Mouse (Mus musculus) large intestine, adult 2 months (tissue): ENCODE data around the gene Hist1h2bf. TPM values are rescaled to one million over a fixed set of nuclear protein-coding genes. Genes with fewer than 3 reads are reported as not detected.
"Not testable (repeated sequence)": the region's sequence is repeated elsewhere in the genome, so short reads cannot be mapped to it uniquely, and the experiment has no call there.

Source experiments
- DNase-seq: peaks from one replicate; pipeline ENCODE4 v3.0.0-alpha.2; 2012; ENCODE audit warnings: low read depth, low spot score
- WGBS: fragments of 180-500 bp; shearing (Covaris S2); methylation state at CpG from one replicate; pipeline ENCODE4 v1.1.7; 2018; 5-methylcytosine and 5-hydroxymethylcytosine counted together
- polyA plus RNA-seq: library from polyadenylated mRNA; depleted of rRNA; stranded (reverse); fragments of >200 nt; gene quantifications from 2 replicates; pipeline ENCODE4 v1.2.3, GENCODE M21; 2012

Hist1h2bf gene
- polyA plus RNA-seq, 1 experiment, result 9.1 TPM

DNA sequence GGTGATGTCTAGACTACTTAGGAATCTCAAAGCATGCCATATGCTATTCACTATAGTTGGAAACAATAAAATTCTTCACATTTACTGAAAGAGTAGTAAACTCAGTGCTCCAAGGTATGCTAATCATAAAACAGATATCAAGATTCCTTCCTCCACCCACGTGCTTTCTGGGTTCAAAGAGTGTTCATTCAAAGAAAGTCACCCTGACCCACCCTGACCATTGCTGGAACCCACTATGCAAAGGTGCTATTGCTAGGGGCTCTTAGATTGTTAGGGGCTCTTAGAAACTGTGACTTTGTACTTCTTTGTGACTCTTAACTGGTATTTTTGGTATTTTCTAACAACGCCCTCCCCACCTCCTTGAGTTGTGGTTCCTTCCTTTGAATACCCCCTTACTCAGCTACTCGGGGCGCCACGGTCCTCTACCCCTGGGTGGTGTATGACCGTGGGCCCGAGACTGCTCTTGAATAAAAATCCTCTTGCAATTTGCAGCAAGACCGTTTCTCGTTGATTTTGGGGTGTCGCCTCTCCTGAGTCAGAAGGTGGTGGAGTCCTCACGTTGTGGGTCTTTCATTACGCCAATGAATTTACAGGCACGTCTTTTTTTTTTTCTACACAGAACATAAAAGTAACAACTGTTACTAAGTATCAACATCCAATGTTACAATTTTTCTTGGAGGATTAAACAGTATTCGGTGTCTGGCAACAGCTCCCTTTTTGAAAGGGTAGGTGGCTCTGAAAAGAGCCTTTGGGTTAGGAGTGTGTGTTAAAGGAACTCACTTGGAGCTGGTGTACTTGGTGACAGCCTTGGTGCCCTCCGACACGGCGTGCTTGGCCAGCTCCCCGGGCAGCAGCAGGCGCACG, 730 bp downstream of the Hist1h2bf start:
- not testable (repeated sequence) for DNase-seq

DNA sequence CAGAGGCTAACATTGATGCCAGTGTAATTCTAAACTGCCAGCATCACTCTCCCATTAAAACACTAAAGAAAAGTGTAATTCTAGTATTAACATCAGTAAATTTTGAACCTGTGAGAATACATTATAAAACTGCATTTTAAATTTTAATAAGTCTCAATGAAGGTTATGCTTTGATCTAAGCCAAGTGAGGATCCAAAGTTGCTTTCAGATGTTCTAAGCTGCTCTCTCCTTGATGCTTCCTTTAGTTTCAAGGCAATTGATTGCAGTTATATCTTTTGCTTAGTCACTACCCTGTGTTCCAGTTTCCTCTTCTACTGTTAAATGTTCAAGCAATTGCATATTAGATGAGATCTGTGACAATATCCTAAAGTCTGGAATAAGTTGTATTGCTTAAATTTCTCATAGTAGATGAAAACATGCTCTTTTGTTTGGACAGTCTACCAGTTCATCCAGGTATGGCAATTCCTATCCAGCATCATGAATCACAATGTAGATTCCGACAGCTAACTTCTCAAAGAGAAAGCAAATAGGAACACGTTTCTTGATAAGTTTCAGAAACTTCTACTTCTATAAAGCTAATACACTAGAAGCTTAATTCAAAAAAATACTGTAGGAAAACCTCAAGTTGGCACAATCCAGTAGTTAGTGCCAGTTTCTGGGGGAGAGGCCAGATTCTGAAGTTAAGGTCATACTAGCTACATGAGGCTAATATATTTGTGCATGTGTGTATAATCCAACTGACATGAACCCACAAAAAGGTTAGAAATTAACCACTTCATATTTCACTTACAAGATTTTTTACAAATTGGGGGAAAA, 1.6 kb downstream of the Hist1h2bf start:
- DNase-seq, result no peak
- WGBS, result 18% methylated on average over 2 of the region's 2 CpGs

More for the DNA sequence above, 730 bp downstream of the Hist1h2bf start:
- WGBS, result 8% methylated on average over 20 of the region's 20 CpGs

DNA sequence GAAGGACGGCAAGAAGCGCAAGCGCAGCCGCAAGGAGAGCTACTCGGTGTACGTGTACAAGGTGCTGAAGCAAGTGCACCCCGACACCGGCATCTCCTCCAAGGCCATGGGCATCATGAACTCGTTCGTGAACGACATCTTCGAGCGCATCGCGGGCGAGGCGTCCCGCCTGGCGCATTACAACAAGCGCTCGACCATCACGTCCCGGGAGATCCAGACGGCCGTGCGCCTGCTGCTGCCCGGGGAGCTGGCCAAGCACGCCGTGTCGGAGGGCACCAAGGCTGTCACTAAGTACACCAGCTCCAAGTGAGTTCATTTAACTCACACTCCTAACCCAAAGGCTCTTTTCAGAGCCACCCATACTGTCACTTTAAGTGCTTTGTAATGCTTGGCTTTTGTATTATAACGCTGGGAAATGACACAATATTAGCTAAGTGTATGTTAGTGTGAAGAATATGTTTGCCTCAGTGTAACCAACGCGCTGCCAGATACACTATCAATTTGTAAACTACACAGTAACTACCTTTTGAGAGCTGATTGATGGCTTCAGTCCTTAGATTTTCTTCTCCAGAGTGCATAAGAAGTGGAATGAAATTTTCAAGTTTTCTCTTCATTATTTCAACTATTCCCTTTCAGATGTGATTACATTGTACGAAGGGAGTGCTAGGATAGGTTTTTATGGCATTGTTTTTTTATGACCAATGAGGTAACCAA, 2.3 kb downstream of the Hist1h2bf start:
- under 1% methylated on average over 15 of the region's 34 CpGs for WGBS
- not testable (repeated sequence) for DNase-seq

DNA sequence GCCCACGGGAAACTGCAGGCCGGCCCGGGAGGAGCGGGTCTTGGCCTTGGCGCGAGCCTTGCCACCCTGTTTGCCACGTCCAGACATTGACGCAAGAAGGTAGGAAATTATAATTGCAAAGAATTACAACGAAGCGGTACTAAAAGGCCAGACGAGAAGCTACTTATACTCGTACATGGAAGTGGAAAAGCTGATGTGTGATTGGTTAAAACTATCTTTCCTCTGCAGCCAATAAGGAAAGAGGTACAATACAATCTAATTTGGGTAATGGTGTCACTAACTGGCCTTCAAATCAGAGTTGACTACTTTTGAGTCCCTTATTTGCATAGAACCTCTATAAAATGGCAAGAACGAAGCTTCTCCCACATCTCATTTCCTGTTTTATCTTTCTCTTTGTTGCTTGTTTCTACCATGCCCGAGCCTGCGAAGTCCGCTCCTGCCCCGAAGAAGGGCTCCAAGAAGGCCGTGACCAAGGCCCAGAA, 2.9 kb downstream of the Hist1h2bf start, which contains the start of the genes Hist1h2ae and Hist1h2bg:
TSS of gene Hist1h2ae (minus strand) at position 199 of the 482 bp plus-strand sequence.
TSS of gene Hist1h2bg (plus strand) at position 375 of the 482 bp plus-strand sequence.
- DNase-seq, result no peak

DNA sequence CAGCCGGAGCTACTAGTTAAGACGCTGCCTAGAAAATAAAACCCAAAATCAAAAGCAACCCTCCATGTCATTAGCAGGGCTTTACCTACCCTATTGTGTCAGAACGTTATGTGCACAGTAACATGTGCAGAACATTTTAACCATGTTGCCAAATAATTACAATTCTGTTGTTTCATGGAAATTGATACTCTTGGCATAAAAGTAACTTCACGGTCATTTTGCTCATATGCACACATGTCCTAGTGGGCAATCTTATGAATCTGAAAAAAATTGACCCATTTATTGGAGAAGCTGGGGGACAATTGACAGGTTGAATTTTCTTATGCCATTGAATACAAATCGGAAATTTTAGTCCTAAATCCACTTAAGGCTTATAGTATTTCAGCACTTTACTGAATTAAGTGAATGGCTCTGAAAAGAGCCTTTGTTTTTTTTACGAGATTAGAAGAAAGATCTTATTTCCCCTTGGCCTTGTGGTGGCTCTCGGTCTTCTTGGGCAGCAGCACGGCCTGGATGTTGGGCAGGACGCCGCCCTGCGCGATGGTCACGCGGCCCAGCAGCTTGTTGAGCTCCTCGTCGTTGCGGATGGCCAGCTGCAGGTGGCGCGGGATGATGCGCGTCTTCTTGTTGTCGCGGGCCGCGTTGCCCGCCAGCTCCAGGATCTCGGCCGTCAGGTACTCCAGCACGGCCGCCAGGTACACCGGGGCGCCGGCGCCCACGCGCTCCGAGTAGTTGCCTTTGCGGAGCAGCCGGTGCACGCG, 3.6 kb downstream of the Hist1h2bf start:
- WGBS, result under 1% methylated on average over 30 of the region's 41 CpGs

More for the DNA sequence above, 2.9 kb downstream of the Hist1h2bf start, which contains the start of the genes Hist1h2ae and Hist1h2bg:
- WGBS, result under 1% methylated on average over 18 of the region's 18 CpGs

DNA sequence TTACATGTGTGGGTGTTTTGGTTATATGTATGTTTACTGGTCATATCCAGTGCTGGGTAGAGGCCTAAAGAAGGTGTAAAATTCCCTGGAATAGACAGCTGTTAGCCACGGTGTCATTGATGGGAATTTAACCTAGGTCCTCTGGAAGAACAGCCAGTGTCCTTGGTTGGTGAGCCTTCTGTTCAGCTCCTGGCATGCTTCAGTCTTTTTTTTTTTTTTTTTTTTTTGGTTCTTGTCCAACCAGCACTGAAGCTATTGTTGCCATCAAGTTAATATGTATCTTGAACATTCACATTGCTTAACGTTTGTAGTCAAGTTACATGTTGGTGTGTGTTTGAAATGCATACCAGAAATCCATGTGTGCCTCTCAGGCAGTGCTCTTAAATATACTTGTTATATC, 9.5 kb downstream of the Hist1h2bf start:
- WGBS, result 67% methylated on average over 2 of the region's 2 CpGs

More for the DNA sequence above, 3.6 kb downstream of the Hist1h2bf start:
- DNase-seq, result not testable (repeated sequence)

DNA sequence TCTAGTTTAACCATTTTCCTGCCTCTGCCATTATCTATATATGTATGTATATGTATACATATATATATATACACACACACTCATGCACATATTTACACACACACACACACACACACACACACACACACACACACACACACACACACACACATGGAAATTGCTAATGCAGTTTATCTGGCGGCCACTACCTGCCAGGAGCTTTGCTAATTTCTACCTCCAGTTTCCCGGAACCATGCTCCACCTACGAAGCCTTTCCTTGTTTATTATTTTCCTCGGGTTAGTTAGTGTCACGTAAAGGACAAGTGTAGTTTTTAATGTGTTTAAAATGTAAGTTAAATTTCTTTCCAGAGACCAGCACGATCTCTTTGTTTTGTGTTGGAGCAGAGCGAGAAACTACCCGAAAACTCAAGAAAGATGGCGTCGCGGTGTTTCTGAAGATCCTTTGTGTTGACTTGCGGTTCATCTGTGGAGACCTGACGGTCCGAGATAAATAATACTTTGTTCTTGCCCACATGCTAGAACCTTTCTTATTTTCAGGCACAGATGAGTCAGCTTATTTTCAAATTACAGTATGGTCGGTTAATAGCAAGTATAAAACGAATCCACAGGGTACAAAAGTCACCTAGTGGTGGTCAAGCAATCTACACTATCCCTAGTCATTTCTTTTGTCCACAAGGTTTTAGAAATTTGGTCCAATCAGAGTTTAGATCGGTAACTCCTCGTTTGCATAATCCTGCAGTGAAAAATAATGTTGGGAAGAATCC, 11.1 kb downstream of the Hist1h2bf start:
- DNase-seq, result no peak
- under 1% methylated on average over 18 of the region's 18 CpGs for WGBS

More for the DNA sequence above, 9.5 kb downstream of the Hist1h2bf start:
- no peak for DNase-seq

DNA sequence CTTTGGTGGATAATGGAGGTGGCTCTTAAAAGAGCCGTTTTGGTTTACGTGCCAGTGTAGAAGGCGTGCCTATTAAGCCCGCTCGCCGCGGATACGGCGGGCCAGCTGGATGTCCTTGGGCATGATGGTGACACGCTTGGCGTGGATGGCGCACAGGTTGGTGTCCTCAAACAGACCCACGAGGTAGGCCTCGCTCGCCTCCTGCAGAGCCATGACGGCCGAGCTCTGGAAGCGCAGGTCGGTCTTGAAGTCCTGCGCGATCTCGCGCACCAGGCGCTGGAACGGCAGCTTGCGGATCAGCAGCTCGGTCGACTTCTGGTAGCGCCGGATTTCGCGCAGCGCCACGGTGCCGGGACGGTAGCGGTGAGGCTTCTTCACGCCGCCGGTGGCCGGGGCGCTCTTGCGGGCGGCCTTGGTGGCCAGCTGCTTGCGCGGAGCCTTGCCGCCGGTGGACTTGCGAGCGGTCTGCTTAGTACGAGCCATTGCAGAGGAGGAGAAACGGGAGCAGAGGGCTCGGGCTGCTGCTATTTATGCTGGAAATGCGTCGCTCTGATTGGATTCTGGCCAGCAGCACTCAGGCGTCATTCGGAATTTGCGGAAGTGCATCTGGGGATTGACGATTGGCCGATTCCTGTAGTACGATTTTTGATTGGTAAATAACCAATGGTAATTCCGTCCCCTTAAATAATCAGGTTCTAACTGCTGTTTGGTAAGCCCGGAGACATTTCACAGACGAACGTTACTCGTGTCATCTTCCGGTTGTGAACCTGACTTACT, 11.9 kb downstream of the Hist1h2bf start, which contains the start of gene Hist1h3e:
TSS of gene Hist1h3e (minus strand) at position 487 of the 777 bp plus-strand sequence.
- DNase-seq, result peak; percentile 91

DNA sequence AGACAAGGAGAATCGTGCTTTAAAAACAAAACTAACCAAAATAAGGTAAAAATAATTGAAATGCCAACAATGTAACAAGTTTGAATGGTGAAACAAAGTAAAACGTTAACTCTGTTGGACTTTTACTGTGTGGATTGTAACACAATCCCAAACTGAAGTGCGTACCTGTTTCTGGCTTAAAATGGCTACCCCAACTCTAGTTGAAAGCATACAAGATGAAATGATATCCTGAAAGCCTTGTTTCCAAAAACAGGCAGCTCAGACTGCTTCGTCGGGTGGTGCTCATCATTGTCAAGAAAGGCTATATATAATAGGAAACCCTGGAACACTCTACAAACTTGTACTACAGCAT, 12.5 kb downstream of the Hist1h2bf start:
- whole genome bisulfite sequencing, result 1% methylated on average over 2 of the region's 5 CpGs
- not testable (repeated sequence) for DNase-seq

More for the DNA sequence above, 11.9 kb downstream of the Hist1h2bf start, which contains the start of gene Hist1h3e:
- WGBS, result under 1% methylated on average over 65 of the region's 67 CpGs

DNA sequence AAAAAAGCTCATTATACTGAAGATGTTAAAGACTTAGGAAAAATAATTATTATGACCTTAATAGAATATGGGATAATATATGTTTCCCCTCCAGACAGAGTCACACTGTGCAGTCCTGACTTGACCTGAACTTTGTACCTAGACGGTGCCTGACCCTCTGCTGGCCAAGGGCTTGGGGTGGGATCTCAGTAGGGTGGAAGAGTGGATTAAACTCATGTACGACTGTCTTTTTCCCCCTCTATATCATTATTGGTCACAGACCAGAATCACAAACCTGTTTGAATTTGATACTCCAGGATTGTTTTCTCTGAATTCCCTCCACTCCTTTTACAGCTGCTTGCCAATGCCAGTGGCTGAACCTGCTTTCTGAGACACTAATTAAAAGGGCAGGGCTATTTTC, 13.3 kb downstream of the Hist1h2bf start:
- DNase-seq, result not testable (repeated sequence)
- 19% methylated on average over 2 of the region's 2 CpGs for WGBS

DNA sequence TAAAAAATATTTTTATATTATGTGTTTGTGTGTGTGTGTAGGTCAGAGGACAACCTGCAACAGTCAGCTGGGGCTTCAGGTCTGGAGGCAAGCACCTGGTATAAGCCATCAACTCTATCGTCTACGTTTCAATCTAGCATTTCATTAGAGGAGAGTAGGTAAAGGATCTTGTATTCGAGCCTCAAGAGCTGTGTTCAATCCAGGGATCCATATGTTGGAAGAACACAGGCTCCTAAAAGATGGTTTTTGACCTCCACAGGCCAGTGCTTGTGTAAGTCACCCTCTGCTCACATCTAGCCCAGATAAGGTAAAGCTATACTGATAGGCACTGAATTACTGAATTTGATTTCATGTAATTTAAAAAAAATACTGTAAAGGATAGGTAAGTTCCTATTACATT, 17.1 kb downstream of the Hist1h2bf start:
- WGBS, result 45% methylated on average over 3 of the region's 3 CpGs
- no peak for DNase-seq

DNA sequence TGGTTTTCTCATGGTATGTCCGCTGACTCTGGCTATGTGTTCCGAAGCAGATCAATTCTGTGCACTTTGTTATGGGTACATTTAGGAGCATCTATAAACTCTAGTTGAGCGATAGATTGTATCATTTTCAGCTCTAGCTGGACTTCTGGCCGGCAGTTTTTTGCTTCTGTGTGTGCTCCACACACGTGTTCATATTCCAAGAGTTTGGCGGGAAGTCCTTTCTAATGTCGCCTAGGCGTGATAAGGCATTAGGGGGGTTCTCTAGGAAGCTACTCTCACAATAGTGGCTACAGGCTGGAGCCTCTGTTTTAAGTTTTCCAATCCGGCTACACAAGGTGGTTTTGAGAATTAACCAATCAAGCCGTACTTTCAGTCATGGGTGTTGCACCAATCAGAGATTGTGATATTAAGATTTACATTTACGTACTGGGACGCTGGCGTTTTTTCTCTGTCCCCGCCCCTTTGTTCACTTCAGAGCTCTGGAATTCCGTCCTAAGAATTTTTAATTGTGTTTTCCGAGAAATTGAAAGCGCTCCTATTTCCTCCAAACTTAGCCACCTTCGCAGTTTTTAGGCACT, 18.1 kb downstream of the Hist1h2bf start:
- no peak for DNase-seq
- WGBS, result under 1% methylated on average over 18 of the region's 18 CpGs

DNA sequence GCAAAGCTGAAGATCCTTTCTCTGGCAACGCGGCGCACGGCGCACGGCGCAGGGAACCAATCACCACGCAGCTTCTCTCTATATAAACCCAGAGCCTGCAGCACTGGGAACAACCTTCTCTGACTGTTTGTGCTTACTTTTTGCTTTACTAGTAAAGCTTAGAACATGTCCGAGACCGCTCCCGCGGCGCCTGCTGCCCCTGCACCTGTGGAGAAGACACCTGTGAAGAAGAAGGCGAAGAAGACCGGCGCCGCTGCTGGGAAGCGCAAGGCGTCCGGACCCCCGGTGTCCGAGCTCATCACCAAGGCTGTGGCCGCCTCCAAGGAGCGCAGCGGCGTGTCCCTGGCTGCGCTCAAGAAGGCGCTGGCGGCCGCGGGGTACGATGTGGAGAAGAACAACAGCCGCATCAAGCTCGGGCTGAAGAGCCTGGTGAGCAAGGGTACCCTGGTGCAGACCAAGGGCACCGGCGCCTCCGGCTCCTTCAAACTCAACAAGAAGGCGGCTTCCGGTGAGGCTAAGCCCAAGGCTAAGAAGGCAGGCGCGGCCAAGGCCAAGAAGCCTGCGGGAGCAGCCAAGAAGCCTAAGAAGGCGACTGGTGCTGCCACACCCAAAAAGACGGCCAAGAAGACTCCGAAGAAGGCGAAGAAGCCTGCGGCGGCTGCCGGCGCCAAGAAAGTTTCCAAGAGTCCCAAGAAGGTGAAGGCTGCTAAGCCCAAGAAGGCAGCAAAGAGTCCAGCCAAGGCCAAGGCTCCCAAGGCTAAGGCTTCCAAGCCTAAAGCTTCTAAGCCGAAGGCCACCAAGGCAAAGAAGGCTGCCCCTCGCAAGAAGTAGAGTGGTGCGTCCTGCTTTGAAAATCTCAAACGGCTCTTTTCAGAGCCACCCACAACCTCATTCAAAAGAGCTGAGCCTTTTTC, 18.8 kb downstream of the Hist1h2bf start:
- no peak for DNase-seq
- WGBS, result under 1% methylated on average over 54 of the region's 54 CpGs

DNA sequence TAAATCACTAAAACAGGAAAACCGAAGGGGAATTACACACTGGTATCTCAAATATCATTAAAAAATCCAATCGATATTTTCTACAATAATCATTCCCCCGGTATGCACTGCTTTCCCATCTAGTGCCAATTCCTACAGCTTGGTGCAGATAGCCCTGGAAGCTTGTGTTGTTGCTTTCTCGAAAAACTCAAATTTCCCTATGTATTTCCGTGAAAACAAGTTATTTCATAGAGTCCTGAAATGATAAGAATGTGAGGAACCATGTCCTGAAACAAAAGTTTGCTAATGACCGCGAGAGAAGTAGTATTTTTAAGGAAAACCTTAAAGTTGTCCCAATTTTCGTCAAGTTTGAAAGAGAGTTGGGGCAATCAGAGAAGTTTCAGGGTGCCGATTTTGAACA, 19.6 kb downstream of the Hist1h2bf start:
- no peak for DNase-seq
- WGBS, result 13% methylated on average over 9 of the region's 9 CpGs

DNA sequence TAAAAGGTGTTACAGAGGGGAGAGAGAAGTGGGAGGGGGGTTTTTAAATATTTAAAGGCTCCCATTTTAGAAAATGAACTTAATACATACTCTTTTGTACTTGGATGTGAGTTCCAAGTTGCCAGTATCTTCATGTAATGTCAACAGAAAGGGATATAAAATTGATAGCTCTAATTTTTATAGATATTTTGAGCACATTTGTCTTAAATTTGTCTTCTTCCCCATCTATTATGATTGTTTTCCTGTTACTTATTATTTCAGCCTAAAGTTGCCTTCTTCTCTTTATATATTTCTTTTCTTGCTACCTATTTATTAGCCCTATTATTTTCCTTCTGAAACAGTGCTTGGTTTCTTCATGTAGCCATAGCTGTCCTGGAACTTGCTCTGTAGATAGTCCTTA, 21.0 kb downstream of the Hist1h2bf start, which contains the start of gene Hist1h1d:
TSS of gene Hist1h1d (plus strand) at position 301 of the 400 bp plus-strand sequence.
- no peak for DNase-seq
